Mouse (Mus musculus) intestine, postnatal 0 days (tissue): ENCODE results near the gene 9230112D13Rik. TPM values are rescaled to one million over a fixed set of nuclear protein-coding genes. Genes with fewer than 3 reads are reported as not detected.

Experiments
- ATAC-seq: fragments of 200-750 bp; cut with Nextera tagmentation; 2 replicates; pipeline ENCODE4 v1.8.0; 2017; ENCODE audit warnings: mild to moderate bottlenecking, moderate TSS enrichment, moderate library complexity
- H3K27ac ChIP-seq: fragments of 300-500 bp; sonication (generic); 2 replicates; pipeline ENCODE4 v1.5.1; 2014; ENCODE audit warnings: mild to moderate bottlenecking, low read depth, low read length, moderate library complexity
- H3K27me3 ChIP-seq: fragments of 300-500 bp; sonication (generic); replicated peaks from 2 replicates; pipeline ENCODE4 v1.6.1; 2014; ENCODE audit warnings: low read length, mixed read lengths; ENCODE audit not compliant: control insufficient read depth, insufficient read depth
- H3K36me3 ChIP-seq: fragments of 300-500 bp; sonication (generic); 2 replicates; pipeline ENCODE4 v1.6.1; 2014; ENCODE audit warnings: mild to moderate bottlenecking, moderate library complexity; ENCODE audit not compliant: control insufficient read depth, insufficient read depth
- H3K4me1 ChIP-seq: fragments of 300-500 bp; sonication (generic); replicated peaks from 2 replicates; pipeline ENCODE4 v1.6.1; 2014; ENCODE audit warnings: antibody characterized with exemption, low read length, mixed read lengths; ENCODE audit not compliant: control insufficient read depth, insufficient read depth
- H3K4me2 ChIP-seq: fragments of 300-500 bp; sonication (generic); replicated peaks from 2 replicates; pipeline ENCODE4 v1.6.1; 2014; ENCODE audit warnings: low read depth, mild to moderate bottlenecking, moderate library complexity
- H3K4me3 ChIP-seq: fragments of 300-500 bp; sonication (generic); 2 replicates; pipeline ENCODE4 v1.5.1; 2014; ENCODE audit warnings: low read depth, low read length
- H3K9ac ChIP-seq: fragments of 300-500 bp; sonication (generic); 2 replicates; pipeline ENCODE4 v1.6.1; 2014; ENCODE audit warnings: mild to moderate bottlenecking, low read depth, low read length
- H3K9me3 ChIP-seq: fragments of 300-500 bp; sonication (generic); 2 replicates; pipeline ENCODE4 v1.6.1; 2016; ENCODE audit warnings: mixed run types; ENCODE audit not compliant: control insufficient read depth
- CTCF ChIP-seq: sonication (generic); IDR thresholded peaks from 2 replicates; pipeline ENCODE4 v1.5.1; 2016; ENCODE audit warnings: low read depth, mild to moderate bottlenecking, control low read depth, antibody characterized with exemption, moderate library complexity
- WGBS: fragments of 180-500 bp; shearing (Covaris S2); extraction: QIAGEN DNeasy Blood & Tissue Kit; methylation state at CpG from one replicate; pipeline ENCODE4 v1.1.7; 2014; 5-methylcytosine and 5-hydroxymethylcytosine counted together
- polyA plus RNA-seq: library from polyadenylated mRNA; unstranded; fragments of >200 nt; fragmentation: Nextera tagmentation; extraction: Ambion mirVana; gene quantifications from 2 replicates; pipeline ENCODE4 v1.2.1, GENCODE M21; 2015

The 9230112D13Rik gene
- polyA plus RNA-seq, 1 experiment from 2014 or later = not detected

- no peak for ATAC-seq
- Histone ChIP-seq H3K4me3 (peak overlapping the region; percentile 84), H3K36me3 (no peaks in the 10 kb centered on the region), H3K9me3 (no peaks in the 10 kb centered on the region), H3K27ac (no peak overlapping the region), H3K27me3 (no peaks in the 10 kb centered on the region), H3K4me1 (0 out of 2 replicates have a peak, but pooled peaks cover 9% of the 10 kb centered on the region), H3K4me2 (peak overlapping the region; percentile 35), H3K9ac (no peak overlapping the region)
- 14% methylated on average over 4 of the region's 4 CpGs for WGBS
- TF ChIP-seq CTCF = no peak
These were observed 22.3 kb downstream of the 9230112D13Rik start for GRCm38 (mm10) chr14:34500309-34500708.

- 0 out of 2 replicates have a peak, but pooled peaks cover 9% of the 10 kb centered on the region for H3K4me1 ChIP-seq
- H3K9me3 ChIP-seq = no peaks in the 10 kb centered on the region
- no peak overlapping the region for H3K4me3 ChIP-seq
- H3K27ac ChIP-seq = no peak overlapping the region
- no peaks in the 10 kb centered on the region for H3K36me3 ChIP-seq
- H3K9ac ChIP-seq = no peak overlapping the region
- TF ChIP-seq CTCF = no peak
- ATAC-seq = no peak
- no peaks in the 10 kb centered on the region for H3K27me3 ChIP-seq
- 54% methylated on average over 4 of the region's 4 CpGs for WGBS
- H3K4me2 ChIP-seq = peak overlapping the region; percentile 35
These were observed 22.9 kb downstream of the 9230112D13Rik start for GRCm38 (mm10) chr14:34499664-34500063.

GRCm38 (mm10) chr14:34497346-34497745 lies 25.3 kb downstream of the 9230112D13Rik start:
- Histone ChIP-seq H3K27ac (no peak overlapping the region), H3K4me2 (no peak overlapping the region), H3K4me1 (0 out of 2 replicates have a peak, but pooled peaks cover 9% of the 10 kb centered on the region), H3K9ac (no peak overlapping the region), H3K36me3 (no peaks in the 10 kb centered on the region), H3K4me3 (no peak overlapping the region), H3K9me3 (no peaks in the 10 kb centered on the region), H3K27me3 (no peaks in the 10 kb centered on the region)
- TF ChIP-seq CTCF = no peak
- ATAC-seq = no peak
- WGBS = 69% methylated on average over 3 of the region's 3 CpGs

- Histone ChIP-seq H3K4me1 (peaks cover 16% of the 10 kb centered on the region; the same call in 1 of the 2 replicates), H3K9ac (no peak overlapping the region), H3K9me3 (no peaks in the 10 kb centered on the region), H3K4me3 (no peak overlapping the region), H3K36me3 (no peaks in the 10 kb centered on the region), H3K27me3 (no peaks in the 10 kb centered on the region), H3K4me2 (no peak overlapping the region), H3K27ac (no peak overlapping the region)
- WGBS = 82% methylated on average over 3 of the region's 3 CpGs
- ATAC-seq = no peak
- TF ChIP-seq CTCF = no peak
These were observed 28.9 kb downstream of the 9230112D13Rik start for GRCm38 (mm10) chr14:34493682-34494081.

- Histone ChIP-seq H3K9me3 (no peaks in the 10 kb centered on the region), H3K36me3 (no peaks in the 10 kb centered on the region), H3K4me2 (no peak overlapping the region), H3K9ac (no peak overlapping the region), H3K4me1 (peaks cover 21% of the 10 kb centered on the region), H3K27me3 (no peaks in the 10 kb centered on the region), H3K27ac (no peak overlapping the region; the same call in 1 of the 2 replicates), H3K4me3 (no peak overlapping the region)
- WGBS = 71% methylated on average over 2 of the region's 2 CpGs
- ATAC-seq = no peak
- no peak for TF ChIP-seq CTCF
These were observed 29.9 kb downstream of the 9230112D13Rik start for GRCm38 (mm10) chr14:34492688-34493087.

GRCm38 (mm10) chr14:34490965-34491364 lies 31.6 kb downstream of the 9230112D13Rik start:
- Histone ChIP-seq H3K9ac (no peak overlapping the region), H3K4me1 (peaks cover 20% of the 10 kb centered on the region), H3K9me3 (no peaks in the 10 kb centered on the region), H3K36me3 (no peaks in the 10 kb centered on the region), H3K4me2 (no peak overlapping the region), H3K27ac (peak overlapping the region; percentile 62; the same call in 1 of the 2 replicates), H3K27me3 (no peaks in the 10 kb centered on the region), H3K4me3 (no peak overlapping the region)
- ATAC-seq = peak; percentile 64
- TF ChIP-seq CTCF = no peak
- 29% methylated on average over 1 of the region's 1 CpGs for WGBS

- Histone ChIP-seq H3K9ac (no peak overlapping the region), H3K27ac (peak overlapping the region; percentile 62), H3K9me3 (no peaks in the 10 kb centered on the region), H3K36me3 (no peaks in the 10 kb centered on the region), H3K4me2 (no peak overlapping the region), H3K4me3 (no peak overlapping the region), H3K27me3 (no peaks in the 10 kb centered on the region), H3K4me1 (peaks cover 17% of the 10 kb centered on the region)
- ATAC-seq = peak; percentile 62
- 26% methylated on average over 2 of the region's 2 CpGs for WGBS
- no peak for TF ChIP-seq CTCF
These were observed 32.7 kb downstream of the 9230112D13Rik start for GRCm38 (mm10) chr14:34489928-34490327.
